Mouse (Mus musculus): ENCODE measurements around the gene Itgb5.

Gene Itgb5

DNA sequence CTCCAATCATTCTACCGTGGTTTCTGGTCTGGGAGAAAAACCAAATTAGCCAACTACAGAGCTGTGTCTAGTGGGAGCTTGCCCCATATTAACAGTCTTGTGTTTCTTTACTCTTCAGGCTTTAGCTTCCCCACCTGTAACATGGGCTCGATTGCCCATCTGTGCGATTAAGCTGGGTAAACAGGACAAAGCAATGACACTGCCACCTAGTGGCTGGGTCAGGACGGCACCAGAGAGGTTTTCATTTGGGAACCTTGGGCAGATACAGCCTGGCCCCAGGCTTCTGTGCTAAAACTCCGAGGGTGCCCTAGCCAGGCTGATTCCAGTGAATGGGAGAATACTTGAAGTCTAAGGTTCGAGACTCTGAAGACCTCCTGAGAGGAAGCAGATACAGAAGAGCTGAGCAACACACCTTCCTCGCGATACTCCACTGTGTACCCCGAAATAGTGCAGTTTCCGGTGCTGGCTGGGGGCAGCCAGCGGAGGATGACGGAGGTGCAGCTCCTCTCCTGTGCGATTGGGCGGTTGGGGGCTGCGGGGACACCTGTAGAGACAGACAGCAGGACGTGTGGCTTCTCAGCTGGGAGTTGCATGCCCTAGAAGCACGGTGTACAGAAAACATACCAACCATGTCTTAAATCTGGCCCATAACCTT, 159.0 kb downstream of the Itgb5 start:
- no peak for DNase-seq (ENCODE audit: low spot score in 2 of 2)

DNA sequence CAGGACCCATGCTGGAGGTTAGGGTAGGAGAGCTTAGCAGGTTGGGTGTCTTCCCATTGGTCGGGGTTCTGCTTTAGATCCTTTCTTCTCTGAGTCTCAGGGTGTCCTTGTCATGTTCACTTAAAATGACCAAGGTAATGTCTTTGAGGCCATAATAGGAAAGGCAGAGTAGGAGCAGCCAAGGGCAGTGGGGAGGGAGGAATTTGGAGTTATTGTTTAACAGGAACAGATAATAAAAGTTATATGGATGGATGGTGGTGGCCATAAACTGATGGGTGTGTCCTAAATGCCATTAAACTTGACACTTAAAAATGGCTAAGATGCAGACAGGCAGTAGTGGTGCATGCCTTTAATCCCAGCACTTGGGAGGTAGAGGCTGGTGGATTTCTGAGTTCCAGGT, 159.6 kb downstream of the Itgb5 start:
- DNase-seq (ENCODE audit: low spot score in 2 of 2) = no peak

DNA sequence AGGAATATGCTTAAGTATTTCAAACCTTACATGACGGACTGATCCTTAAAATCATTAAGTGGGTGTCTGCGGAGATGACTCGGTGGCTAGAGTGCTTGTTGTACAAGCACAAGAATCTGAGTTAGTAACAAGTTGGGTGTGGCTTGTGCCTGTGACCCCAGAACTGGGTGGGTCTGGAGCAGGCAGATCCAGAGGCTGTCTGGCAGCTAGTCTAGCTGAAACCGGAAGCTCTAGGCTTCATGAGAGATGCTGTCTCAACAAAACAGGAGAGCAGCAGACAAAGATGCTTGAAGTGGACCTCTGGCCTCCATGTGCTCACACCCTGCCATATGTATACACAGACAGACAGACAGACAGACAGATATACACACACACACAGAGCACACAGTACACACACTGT, 161.2 kb downstream of the Itgb5 start:
- DNase-seq (ENCODE audit: low spot score in 2 of 2) = no peak

DNA sequence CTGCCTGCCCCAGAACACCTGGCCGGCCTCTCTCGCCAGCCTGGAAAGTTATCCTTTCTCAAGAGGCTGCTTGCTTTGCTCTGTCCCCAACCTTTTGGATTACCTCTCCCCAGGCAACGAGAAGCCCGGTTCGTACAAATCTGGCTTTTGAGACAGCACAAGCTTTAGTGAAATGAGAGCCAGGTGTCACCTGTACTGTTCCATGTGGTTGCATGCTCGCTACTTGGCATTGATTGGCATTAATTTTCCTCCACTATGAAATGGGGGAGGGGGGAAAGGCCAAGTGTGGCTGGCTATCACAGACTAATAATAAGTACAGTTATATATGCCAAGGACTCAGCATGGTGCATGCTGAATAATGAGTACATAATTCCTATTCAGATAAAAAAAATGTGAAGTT, 164.9 kb downstream of the Itgb5 start:
- no peak for DNase-seq (ENCODE audit: low spot score in 2 of 2)

DNA sequence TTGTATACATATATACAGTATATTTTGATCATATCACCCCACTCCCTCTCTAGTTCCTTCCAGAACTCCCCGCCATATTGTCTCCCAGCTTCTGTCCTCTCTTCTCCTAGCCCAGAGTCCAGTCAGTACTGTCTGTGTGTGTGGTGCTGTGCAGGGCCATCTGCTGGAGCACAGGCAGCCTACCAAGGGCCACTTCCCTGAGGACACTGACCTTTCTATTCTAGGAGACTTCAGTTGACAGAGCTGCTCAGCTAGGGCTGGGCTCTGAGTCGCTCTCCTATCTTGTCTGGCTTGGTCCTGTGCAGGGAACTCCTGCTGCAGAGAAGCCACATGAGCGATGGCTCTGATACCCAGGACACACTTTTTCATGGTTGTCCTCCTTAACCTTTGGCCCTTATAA, 166.0 kb downstream of the Itgb5 start:
- DNase-seq (ENCODE audit: low spot score in 2 of 2) = no peak

DNA sequence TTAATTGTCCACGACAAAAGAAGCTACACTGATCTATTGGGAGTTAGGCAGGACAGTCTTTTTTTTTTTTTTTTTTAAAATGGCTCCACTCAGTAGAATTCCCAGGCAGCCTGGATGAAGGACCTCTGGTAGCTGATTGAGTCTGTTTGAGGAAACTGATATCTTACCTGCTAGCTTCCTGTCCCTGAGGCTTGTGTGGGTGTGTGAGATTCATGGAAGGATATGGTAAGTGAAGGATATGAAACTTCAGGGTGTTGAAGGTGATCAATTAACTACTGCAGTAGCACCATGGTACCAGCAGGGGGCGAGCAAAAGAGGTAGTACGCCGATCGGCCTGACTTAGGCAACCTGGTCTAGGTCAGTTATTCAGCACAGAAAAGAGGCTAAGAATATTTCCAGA, 166.6 kb downstream of the Itgb5 start:
- DNase-seq (ENCODE audit: low spot score in 2 of 2) = no peak

DNA sequence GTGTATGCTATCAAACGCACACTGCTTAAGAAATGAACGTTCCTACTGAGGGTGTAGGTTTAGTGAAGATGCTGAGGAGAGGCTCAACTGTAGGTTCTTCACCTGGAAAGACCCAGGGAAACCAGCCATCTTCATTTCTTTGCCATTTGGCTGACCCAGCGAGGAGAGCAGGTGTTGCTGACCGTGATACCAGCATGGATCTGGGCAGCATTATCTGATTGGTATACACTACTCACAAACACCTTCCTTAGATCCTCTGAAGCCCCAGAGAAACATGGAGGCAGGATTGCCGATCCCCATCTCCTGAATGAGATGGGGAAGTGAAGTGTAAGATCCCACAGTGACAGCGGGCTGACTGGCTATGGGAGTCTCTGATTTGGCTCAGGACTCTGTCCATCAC, 168.5 kb downstream of the Itgb5 start:
- DNase-seq (ENCODE audit: low spot score in 2 of 2) = no peak
